Mouse (Mus musculus) limb, embryonic 11.5 days (tissue): ENCODE results near the gene Gm9945. TPM values are rescaled to one million over a fixed set of nuclear protein-coding genes. Genes with fewer than 3 reads are reported as not detected.

Experiments
- ATAC-seq: fragments of 200-750 bp; cut with Nextera tagmentation; 2 replicates; pipeline ENCODE4 v1.8.0; 2017; ENCODE audit warnings: low read depth; ENCODE audit not compliant: insufficient number of reproducible peaks, low FRiP score, low TSS enrichment
- DNase-seq: peaks from one replicate; pipeline ENCODE4 v3.0.0-alpha.2; 2015; ENCODE audit warnings: low spot score
- H3K27ac ChIP-seq: fragments of 300-500 bp; sonication (generic); replicated peaks from 2 replicates; pipeline ENCODE4 v1.5.1; 2014; ENCODE audit warnings: low read depth, mild to moderate bottlenecking, low read length
- H3K27me3 ChIP-seq: fragments of 300-500 bp; sonication (generic); 2 replicates; pipeline ENCODE4 v1.6.1; 2014; ENCODE audit warnings: mild to moderate bottlenecking, low read length, mixed read lengths; ENCODE audit not compliant: control insufficient read depth, insufficient read depth
- H3K36me3 ChIP-seq: fragments of 300-500 bp; sonication (generic); 2 replicates; pipeline ENCODE4 v1.6.1; 2014; ENCODE audit warnings: mild to moderate bottlenecking, low read length, moderate library complexity, mixed read lengths; ENCODE audit not compliant: control insufficient read depth, insufficient read depth
- H3K4me1 ChIP-seq: fragments of 300-500 bp; sonication (generic); 2 replicates; pipeline ENCODE4 v1.6.1; 2014; ENCODE audit warnings: low read length, mixed read lengths; ENCODE audit not compliant: control insufficient read depth, insufficient read depth
- H3K4me2 ChIP-seq: fragments of 300-500 bp; sonication (generic); 2 replicates; pipeline ENCODE4 v1.6.1; 2014; ENCODE audit warnings: low read depth, mild to moderate bottlenecking, moderate library complexity; ENCODE audit not compliant: severe bottlenecking
- H3K4me3 ChIP-seq: fragments of 300-500 bp; sonication (generic); 2 replicates; pipeline ENCODE4 v1.5.1; 2014; ENCODE audit warnings: low read depth, low read length
- H3K9ac ChIP-seq: fragments of 300-500 bp; sonication (generic); 2 replicates; pipeline ENCODE4 v1.6.1; 2014; ENCODE audit warnings: mild to moderate bottlenecking, low read length
- H3K9me3 ChIP-seq: fragments of 300-500 bp; sonication (generic); 2 replicates; pipeline ENCODE4 v1.6.1; 2016; ENCODE audit warnings: low read length; ENCODE audit not compliant: control insufficient read depth
- WGBS: fragments of 180-500 bp; shearing (Covaris S2); extraction: QIAGEN DNeasy Blood & Tissue Kit; methylation state at CpG from one replicate; pipeline ENCODE4 v1.1.7; 2014; 5-methylcytosine and 5-hydroxymethylcytosine counted together
- polyA plus RNA-seq: library from polyadenylated mRNA; unstranded; fragments of >200 nt; fragmentation: Nextera tagmentation; extraction: Ambion mirVana; gene quantifications from 2 replicates; pipeline ENCODE4 v1.2.1, GENCODE M21; 2014

Gm9945 gene
- not detected in 2 replicates for polyA plus RNA-seq

GRCm38 (mm10) chr11:53479783-53480301 lies at the start of gene Gm9945, which contains the start of gene Sowaha:
Gene Gm9945, plus strand, starts transcription at chr11:53480166.
Gene Sowaha, minus strand, starts transcription at chr11:53480274.
- Histone ChIP-seq H3K4me2 (peak within 1 kb of the TSS; percentile 69), H3K9me3 (peaks cover 3% of the 10 kb centered on the region; the same call in 1 of the 2 replicates), H3K4me3 (peak within 1 kb of the TSS; percentile 42), H3K27ac (no peak within 1 kb of the TSS), H3K4me1 (peaks cover 17% of the 10 kb centered on the region), H3K36me3 (no peaks in the 10 kb centered on the region), H3K9ac (peak within 1 kb of the TSS; percentile 7; the same call in 1 of the 2 replicates), H3K27me3 (peaks cover 43% of the 10 kb centered on the region)
- no peak for ATAC-seq
- no peak for DNase-seq
- whole genome bisulfite sequencing, result 6% methylated on average over 38 of the region's 40 CpGs

DNA sequence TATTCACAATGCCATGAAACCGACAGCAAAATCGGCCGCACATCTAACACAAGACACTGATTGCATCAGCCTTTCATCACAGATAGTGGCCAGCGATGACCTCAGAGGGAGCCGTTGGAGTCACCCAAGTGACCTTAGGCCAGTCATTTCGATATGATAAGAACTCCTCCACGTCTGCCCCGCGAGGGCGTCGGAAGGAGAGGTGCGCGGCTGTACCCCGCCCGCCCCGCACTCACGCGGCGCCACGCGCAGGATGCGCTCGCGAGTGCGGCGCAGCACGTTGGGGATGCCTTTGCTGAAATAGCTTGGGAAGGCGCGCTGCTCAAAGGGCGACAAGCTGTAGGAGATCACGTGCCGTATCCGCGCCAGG lies 49.7 kb upstream of the Gm9945 start:
- H3K4me2 ChIP-seq, result peak overlapping the region; percentile 82
- DNase-seq, result no peak
- no peaks in the 10 kb centered on the region for H3K27me3 ChIP-seq
- peaks cover 7% of the 10 kb centered on the region for H3K36me3 ChIP-seq
- H3K27ac ChIP-seq, result no peak overlapping the region
- peak overlapping the region; percentile 76 for H3K9ac ChIP-seq
- whole genome bisulfite sequencing, result under 1% methylated on average over 34 of the region's 34 CpGs
- peaks cover 5% of the 10 kb centered on the region; the same call in 1 of the 2 replicates for H3K4me1 ChIP-seq
- H3K4me3 ChIP-seq, result peak overlapping the region; percentile 69
- H3K9me3 ChIP-seq, result no peaks in the 10 kb centered on the region
- peak; percentile 23; the same call in 1 of the 2 replicates for ATAC-seq

- peaks cover 5% of the 10 kb centered on the region; the same call in 1 of the 2 replicates for H3K4me1 ChIP-seq
- no peaks in the 10 kb centered on the region for H3K27me3 ChIP-seq
- H3K9ac ChIP-seq, result peak within 1 kb of the TSS; percentile 76
- ATAC-seq, result peak; percentile 98
- H3K36me3 ChIP-seq, result peaks cover 7% of the 10 kb centered on the region
- H3K4me3 ChIP-seq, result peak within 1 kb of the TSS; percentile 69
- peak within 1 kb of the TSS; percentile 82 for H3K4me2 ChIP-seq
- whole genome bisulfite sequencing, result under 1% methylated on average over 44 of the region's 44 CpGs
- DNase-seq, result peak; percentile 98
- H3K9me3 ChIP-seq, result no peaks in the 10 kb centered on the region
- no peak within 1 kb of the TSS for H3K27ac ChIP-seq
These were observed 49.2 kb upstream of the Gm9945 start, which contains the start of the genes Uqcrq and Gdf9 for GRCm38 (mm10) chr11:53430670-53431346. Gene Uqcrq, minus strand, starts transcription at chr11:53430831. Gene Gdf9, plus strand, starts transcription at chr11:53431023.

- peak overlapping the region; percentile 45 for H3K4me2 ChIP-seq
- peaks cover 5% of the 10 kb centered on the region; the same call in 1 of the 2 replicates for H3K4me1 ChIP-seq
- no peaks in the 10 kb centered on the region for H3K27me3 ChIP-seq
- H3K36me3 ChIP-seq, result peaks cover 7% of the 10 kb centered on the region
- no peak for DNase-seq
- ATAC-seq, result no peak; the same call in 1 of the 2 replicates
- WGBS, result 17% methylated on average over 9 of the region's 9 CpGs
- H3K9me3 ChIP-seq, result no peaks in the 10 kb centered on the region
- peak overlapping the region; percentile 69 for H3K4me3 ChIP-seq
- H3K9ac ChIP-seq, result 0 out of 2 replicates have a peak overlapping the region, but pooled peaks have one; percentile 12
- no peak overlapping the region for H3K27ac ChIP-seq
These were observed 48.5 kb upstream of the Gm9945 start for GRCm38 (mm10) chr11:53431347-53432056.

DNA sequence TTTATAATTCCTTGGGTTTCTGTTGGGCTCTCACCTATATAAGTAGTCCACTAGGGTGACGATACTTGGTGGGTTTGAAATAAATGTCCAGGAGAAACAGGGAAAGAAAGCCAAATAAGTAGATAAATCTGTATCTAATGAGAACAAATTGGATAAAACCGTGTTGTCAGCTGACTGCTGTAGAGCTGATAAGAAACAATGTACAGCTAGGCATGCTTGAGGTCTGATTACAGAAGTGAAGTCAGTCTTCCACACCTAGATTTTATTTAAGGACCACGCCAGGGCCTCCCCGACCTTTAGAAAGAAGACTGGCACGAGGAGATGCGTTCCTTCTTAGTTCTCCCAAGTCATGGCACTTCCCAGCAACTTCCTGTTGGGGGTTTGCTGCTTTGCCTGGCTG lies 46.9 kb upstream of the Gm9945 start:
- no peaks in the 10 kb centered on the region for H3K27me3 ChIP-seq
- ATAC-seq (no peak), DNase-seq (no peak)
- H3K9ac ChIP-seq, result no peak overlapping the region
- H3K27ac ChIP-seq, result no peak overlapping the region
- no peaks in the 10 kb centered on the region for H3K9me3 ChIP-seq
- H3K4me3 ChIP-seq, result no peak overlapping the region
- H3K4me1 ChIP-seq, result peaks cover 5% of the 10 kb centered on the region; the same call in 1 of the 2 replicates
- H3K4me2 ChIP-seq, result no peak overlapping the region
- 73% methylated on average over 6 of the region's 6 CpGs for WGBS
- peaks cover 7% of the 10 kb centered on the region for H3K36me3 ChIP-seq

- DNase-seq, result no peak
- H3K27me3 ChIP-seq, result no peaks in the 10 kb centered on the region
- no peaks in the 10 kb centered on the region for H3K9me3 ChIP-seq
- no peak for ATAC-seq
- no peaks in the 10 kb centered on the region for H3K36me3 ChIP-seq
- H3K4me1 ChIP-seq, result no peaks in the 10 kb centered on the region
- H3K4me2 ChIP-seq, result no peak overlapping the region
- WGBS, result 78% methylated on average over 8 of the region's 8 CpGs
- no peak overlapping the region for H3K4me3 ChIP-seq
- no peak overlapping the region for H3K27ac ChIP-seq
- H3K9ac ChIP-seq, result no peak overlapping the region
These were observed 44.5 kb upstream of the Gm9945 start for GRCm38 (mm10) chr11:53435504-53435903.

GRCm38 (mm10) chr11:53436338-53436737 lies 43.6 kb upstream of the Gm9945 start:
- H3K4me3 ChIP-seq, result no peak overlapping the region
- DNase-seq (no peak), ATAC-seq (no peak)
- H3K4me2 ChIP-seq, result no peak overlapping the region
- 88% methylated on average over 6 of the region's 6 CpGs for WGBS
- no peak overlapping the region for H3K27ac ChIP-seq
- no peaks in the 10 kb centered on the region for H3K9me3 ChIP-seq
- H3K27me3 ChIP-seq, result no peaks in the 10 kb centered on the region
- H3K36me3 ChIP-seq, result no peaks in the 10 kb centered on the region
- H3K9ac ChIP-seq, result no peak overlapping the region
- no peaks in the 10 kb centered on the region for H3K4me1 ChIP-seq

- DNase-seq, result no peak
- H3K4me3 ChIP-seq, result no peak overlapping the region
- H3K4me1 ChIP-seq, result no peaks in the 10 kb centered on the region
- H3K27me3 ChIP-seq, result no peaks in the 10 kb centered on the region
- H3K9me3 ChIP-seq, result no peaks in the 10 kb centered on the region
- H3K36me3 ChIP-seq, result no peaks in the 10 kb centered on the region
- ATAC-seq, result no peak
- H3K4me2 ChIP-seq, result no peak overlapping the region
- H3K27ac ChIP-seq, result no peak overlapping the region
- WGBS, result 50% methylated on average over 12 of the region's 12 CpGs
- H3K9ac ChIP-seq, result no peak overlapping the region
These were observed 38.0 kb upstream of the Gm9945 start for GRCm38 (mm10) chr11:53441921-53442320.
